Mouse (Mus musculus) T-helper 2 cell (primary cell): ENCODE measurements around the gene Jazf1.

Experiments
- in situ Hi-C: fragments of 300-600 bp; cut with MboI, MseI; formaldehyde crosslinking; loops from one replicate; pipeline ENCODE4 v1.15.1; 2025; ENCODE audit warnings: high pct_unique_total_duplicates

The Jazf1 gene

DNA sequence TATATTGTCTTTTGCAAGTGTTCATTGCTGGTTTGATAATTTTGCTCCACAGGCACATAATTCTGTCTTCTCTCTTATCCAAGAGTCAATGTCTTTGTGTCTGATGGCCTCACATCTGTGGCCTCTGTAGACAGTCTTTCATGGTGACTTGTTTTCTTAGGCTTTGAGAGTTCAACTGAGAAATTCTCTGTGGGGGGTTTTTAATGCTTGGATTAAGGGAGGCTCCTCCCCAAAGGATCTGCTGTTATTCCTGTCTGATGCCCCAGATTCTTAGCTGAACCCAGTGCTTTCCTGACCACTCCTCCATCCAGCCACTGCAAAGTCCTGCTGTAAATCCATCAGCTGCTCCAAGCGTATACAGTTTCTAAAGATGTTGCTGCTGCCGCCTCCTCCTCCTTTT, 112.3 kb downstream of the Jazf1 start:
- in situ Hi-C loops: no loop called here

DNA sequence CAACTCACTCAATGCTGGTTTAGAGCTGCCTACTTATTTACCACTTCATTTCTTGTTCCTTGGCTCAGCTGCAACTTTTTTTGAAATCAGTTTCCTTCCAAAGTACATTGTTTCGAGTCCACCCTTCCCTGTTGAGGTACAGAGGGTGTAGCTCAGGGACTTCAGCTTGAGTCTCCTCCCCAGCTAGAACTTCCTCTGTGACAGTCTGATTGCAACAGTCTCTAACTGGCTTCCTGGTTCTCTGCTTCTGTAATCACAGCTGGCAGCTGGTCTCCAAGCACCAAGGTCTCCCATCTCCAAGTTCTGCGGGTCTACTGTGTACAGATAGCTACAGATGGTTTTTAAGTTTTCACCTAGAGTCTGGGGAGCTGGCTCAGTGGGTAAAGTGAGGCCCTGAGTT, 113.1 kb downstream of the Jazf1 start:
- in situ Hi-C loops: no loop called here

DNA sequence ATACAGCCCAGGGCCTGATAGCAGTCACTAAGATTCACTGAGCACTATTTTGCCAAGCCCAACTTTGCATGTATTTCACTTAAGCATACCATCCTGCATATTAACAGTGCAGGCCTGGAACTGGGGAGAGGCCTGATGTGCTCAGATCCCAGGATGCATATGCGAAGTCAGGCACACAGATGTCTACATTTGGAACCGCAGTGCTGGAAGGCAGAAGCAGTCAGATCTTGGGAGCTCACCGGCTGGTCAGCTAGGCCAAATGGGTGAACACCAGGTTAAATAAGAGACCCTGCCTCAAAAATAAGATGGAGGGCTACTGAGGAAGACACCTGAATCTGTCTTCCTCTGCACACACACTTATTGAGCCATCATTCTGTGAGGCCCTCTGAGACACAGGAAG, 113.6 kb downstream of the Jazf1 start:
- in situ Hi-C loops: no loop called here

DNA sequence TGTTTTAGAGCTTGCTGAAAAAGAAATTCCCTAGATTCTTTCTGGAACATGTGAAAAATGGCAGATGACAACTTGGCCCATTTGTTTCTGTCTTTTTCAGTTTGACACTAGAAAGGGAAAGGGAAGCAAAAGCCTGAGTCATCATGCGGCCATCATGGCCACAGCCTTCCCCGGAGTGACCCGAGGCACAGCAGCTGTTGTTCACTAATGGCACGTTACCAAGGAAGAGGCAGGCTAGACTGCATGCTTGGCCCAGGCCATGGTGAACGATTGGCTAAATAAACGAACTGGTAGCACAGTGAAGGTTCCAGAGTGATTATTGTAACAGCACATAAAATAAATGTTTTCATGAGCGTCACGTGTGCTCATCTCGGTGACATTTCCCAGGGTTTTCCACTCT, 114.0 kb downstream of the Jazf1 start:
- in situ Hi-C loops: no loop called here

DNA sequence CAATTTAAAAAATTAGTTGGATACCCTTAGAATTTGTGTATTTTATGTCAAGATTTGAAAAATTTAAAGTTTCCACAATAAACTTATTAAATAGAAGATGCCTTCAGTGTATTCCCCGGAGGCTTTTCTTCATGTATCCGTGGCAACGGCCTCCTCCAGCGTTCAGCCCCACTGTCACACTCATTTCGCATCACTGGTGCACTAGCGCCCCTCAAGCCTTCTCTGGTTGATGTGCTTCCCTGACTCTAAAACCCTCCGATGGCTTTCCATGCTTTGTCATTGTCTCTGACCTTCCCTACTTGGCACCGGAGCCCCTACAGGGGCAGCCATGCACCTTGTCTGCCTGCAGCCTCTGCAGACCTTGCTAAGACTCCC, 115.9 kb downstream of the Jazf1 start:
- in situ Hi-C loops: no loop called here

DNA sequence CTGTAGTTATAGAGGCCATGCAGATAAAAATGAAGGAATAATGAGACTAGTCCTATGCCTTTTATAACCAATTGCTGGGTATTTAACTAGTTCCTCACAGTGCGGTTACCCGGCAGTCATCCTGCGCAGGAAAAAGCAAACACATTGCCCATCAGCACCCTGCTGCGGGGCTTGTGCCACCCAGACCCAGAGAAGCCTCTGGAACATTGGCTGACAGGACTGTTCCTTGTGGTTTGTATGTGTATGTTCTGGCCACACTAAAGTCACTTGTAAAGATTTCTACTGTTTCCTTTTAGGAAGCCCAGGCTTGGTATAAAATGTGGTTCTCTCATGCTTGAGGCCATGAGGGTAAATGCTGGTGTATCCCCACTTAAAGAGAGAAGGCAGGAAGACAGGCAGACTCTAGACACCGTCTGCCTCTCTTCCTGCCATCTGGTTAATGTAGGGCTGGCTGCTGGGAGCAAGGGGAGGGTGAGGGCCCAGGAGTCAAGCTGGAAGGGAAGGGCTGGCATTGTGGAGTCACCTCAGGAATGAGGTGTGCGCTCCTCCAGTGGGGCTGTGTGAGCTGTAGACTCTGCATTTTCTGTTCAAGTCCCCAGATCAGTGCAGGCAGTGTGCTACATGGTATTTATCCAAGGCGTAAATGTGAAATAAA, 116.4 kb downstream of the Jazf1 start:
- in situ Hi-C loops: no loop called here

DNA sequence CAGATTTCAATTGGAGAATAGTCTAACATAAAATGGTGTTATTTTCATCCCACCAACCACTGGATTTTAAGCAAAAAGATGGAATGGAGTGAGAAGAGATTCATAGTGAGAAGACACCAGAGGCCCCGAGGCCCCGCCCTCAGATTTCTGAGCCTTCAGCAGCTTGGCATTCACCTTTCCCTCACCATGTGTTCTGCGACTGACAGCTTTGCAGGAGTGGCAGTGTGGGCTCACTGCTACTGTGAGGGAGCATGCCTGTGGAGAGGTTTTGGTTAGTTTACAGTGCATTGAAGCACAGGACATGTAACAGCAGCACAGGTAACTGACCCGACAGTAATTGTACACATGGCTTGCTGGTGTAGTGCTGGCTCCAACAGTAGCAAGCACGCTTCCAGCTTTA, 118.1 kb downstream of the Jazf1 start:
- in situ Hi-C loops: no loop called here

DNA sequence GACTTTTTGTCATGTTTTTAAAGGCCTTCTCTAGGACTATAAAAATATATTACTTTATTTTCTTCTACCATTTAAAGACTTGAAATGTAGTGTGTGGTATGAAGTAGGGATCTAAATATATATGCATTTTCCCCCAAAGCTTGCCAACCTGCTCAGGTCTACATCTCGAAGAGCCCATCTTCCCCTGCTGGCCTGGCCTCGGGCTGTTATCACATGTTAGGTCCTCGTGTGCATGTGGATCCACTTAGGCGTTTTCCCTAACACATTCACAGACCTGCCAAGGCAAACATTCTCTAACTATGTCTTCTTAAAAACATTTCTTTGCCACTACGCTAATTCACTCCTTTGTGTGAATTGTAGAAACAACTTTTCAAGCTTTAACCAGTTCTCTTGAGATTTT, 125.9 kb downstream of the Jazf1 start:
- in situ Hi-C loops: no loop called here

DNA sequence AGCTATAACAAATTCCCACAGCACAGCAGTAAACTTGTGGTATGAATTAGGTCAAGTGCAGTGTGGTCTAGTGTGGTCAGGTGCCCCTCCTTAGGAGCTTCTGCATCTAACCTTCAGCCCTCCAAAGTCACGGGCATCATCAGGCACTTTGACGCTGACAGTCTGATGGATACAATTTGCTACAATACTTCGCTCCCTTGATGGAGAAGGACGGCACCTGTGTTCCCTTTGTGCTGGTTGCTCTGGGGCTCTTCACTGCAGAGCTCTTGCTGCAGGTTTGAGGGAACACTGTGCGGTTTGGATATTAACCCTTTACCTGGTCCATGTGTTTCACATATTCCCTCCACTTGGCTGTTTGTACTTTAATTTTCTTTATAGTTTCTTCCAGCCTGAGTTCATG, 126.3 kb downstream of the Jazf1 start:
- in situ Hi-C loops: no loop called here

DNA sequence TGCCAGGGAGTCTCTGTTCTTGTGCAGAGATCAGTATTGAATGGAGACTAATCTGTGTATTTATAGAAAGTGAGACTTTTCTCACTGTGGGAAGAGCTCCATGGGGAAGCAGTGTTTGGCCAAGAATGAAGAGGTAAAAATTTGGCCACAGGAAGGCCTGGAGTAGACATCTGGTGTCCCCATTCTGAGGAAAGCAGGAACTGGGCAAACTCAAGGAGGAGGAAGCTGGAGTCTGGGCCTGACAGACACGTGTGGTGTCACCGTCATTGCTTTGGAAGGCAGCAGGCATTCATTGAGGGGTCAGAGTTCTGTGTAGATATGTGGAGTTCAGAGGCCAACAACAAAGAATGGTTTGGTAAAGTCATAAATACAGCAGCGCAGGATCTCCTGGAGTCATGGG, 130.5 kb downstream of the Jazf1 start:
- in situ Hi-C loops: no loop called here

DNA sequence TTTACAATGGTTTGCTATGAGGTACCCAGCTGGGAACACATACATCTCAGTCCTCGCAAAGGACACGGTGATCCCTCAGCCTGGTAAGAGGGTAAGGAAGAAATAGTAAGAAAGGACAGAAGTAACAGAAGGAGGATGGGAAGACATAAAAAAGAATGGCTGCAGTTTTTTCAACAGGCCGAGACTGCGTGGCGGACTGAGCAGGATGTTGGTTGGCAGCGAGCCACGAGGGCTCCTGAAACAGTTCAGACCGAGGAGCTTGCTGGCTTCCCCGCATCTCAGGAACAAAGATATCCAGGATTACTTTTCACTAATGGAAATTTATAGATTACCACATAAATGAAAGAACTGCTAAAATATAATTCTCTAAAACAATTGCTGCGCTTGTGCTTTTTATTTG, 131.4 kb downstream of the Jazf1 start:
- in situ Hi-C loops: no loop called here

DNA sequence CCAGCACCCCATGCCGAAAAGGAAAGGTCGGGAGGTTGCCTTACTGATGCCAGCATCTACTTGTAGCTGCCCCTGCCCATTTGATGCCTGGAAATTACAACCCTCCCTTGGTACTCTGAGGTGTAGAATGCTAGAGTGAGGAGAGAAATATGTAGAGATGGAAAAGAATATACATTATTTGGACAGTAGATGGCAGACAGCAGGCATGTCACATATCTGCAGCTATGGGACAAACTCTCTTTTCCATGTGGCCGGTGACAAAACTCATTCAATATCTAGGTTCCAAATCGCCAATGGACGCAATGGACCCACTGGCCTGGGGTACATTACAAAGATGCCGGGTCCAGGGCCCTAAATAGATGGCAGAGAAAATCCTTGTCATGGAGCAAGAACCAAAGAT, 134.4 kb downstream of the Jazf1 start:
- in situ Hi-C loops: no loop called here

DNA sequence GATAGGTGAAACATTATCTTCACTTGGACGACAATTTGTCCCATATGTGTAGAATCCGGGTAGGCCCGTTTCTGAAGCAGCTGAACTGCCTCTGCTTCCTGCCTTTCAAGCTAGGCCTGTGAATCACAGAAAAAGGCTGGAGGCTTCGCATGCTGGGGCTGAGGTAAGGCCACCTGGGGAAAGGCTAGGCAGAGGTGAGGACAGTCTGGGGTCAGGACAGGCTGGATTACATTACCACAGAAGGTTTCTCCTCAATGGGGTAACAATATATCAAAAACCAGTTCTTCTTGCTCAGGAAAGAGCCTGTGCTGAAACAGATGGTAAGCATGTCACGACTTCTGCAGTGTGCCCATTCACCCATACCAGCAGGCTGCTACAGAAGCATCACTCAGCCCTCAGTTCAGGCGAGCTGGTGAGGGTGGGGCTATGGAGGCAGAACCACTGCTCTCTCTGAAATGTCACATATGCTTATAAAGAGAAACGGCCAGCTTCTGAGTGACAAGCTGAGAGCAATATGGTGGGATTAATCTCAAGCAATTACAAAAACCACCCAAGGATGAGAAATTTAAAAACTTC, 135.7 kb downstream of the Jazf1 start:
- in situ Hi-C loops: no loop called here

DNA sequence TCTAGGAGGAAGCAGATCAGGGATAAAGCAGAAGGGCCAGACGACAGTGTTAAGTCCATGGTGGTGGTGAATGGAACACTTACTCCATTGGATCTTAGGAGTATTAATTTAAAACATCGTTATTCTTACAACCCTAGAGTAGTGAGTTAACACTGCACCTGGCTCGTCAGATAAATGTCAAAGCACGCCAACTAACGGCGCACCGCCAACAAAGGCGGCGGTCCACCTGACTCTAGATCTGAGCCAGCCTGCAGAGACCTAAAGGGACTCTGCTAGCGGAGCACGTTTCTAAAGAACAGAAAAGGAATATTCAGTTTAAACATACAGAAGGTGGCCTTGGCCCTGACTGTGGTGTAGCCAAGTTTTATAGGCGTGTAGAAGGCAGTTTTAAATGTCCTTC, 139.1 kb downstream of the Jazf1 start:
- in situ Hi-C loops: loop anchor here (5.0 kb wide), 1 partner anchor 43 kb away; no protein-coding TSS in a partner anchor

DNA sequence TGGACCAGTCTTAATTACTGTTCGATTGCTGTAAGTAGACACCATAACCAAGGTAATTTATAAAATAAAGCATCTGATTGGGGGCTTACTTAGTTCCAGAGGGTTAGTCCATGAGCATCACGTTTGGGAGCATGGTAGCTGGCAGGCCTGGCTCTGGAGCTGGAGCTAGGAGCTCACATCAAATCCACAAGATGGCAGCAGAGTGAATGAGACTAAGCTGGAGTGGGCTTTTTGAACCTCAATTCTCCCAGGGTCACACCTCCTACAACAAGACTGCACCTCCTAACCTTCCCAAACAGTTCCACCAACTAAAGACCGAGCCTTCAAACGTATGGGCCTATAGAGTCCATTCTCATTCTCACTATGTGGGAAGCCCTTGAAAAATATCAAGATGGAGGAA, 141.5 kb downstream of the Jazf1 start:
- in situ Hi-C loops: loop anchor here (5.0 kb wide), 1 partner anchor 45 kb away; no protein-coding TSS in a partner anchor

DNA sequence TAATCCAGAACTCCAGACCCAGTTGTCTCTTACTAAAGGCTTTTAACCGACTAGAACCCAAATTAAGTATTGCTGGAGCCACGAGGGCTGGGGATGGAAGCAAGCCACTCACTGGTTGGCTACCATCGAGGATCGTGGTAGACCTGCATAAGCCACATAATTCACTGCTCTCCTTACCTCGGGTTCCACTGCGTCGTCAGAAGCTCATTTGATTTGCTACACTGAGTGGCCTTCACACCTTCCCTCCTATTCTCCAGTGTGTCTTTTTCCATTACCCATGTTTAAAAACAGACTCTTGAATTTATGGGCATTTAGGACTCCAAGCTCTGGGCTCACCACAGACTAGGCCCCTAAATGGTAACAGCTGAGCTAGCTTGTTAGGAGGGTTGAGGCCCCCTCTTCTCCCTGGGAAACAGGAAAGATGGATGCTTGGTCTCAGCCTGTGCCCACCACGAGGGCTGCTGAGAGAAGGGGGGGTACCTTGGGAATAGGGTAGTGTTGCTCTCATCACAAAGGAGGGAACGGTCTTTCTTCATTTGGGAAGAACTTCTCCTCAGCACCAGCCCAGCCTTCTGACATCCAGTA, 142.9 kb downstream of the Jazf1 start:
- in situ Hi-C loops: loop anchor here (5.0 kb wide), 1 partner anchor 47 kb away; no protein-coding TSS in a partner anchor

DNA sequence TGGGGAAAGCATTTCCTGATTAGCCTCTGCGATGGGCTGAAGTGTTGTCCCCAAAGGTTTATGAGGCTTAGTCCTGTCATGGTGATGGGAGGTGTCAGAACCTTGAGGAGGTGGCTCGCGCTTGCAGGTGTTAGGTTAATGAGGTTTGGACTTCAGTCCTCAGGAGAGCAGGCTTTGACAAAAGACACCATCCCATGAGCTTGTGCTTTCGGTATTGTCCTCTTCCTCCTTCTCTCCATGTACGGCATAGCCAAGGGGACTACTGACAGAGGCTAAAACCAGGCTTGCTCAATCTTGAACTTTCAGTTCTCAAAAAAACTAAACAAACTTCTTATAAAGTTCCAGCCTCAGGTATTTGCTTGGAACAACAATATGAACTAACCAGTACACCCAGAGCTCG, 147.2 kb downstream of the Jazf1 start:
- in situ Hi-C loops: no loop called here

DNA sequence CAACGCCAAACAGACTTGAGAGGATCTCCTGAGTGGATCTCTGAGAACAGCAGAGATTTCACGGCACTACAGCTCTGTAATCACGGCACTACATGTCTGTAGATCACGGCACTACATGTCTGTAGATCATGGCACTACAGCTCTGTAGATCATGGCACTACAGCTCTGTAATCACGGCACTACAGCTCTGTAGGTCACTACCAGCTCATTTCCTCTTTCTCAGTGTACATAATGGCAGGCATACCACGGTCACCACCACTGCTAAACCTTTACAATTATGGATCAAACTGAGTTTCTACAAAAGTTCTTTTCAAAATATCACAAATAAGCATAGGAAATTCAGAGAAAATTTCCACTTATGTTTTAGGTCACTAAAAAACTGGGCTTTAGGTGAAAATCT, 147.7 kb downstream of the Jazf1 start:
- in situ Hi-C loops: no loop called here

DNA sequence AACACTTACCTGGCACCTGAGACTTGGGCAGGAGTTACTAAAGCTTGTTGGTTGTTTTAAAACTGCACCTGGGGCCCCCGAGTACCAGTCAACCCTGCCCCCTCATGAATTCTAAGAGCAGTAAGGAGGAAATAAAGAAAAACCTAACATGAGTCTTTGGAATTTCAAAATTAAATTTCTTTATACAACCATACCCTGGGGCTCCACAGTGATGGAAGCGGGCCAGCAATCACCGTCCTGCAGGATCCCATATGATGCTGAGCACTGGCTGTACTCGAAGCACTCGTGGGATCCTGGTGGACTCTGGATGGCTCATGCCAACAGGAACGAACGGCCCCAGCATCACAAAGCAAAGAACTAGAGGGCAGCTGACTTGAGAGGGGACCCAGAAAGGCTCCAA, 149.0 kb downstream of the Jazf1 start:
- in situ Hi-C loops: loop anchor here (5.0 kb wide), 1 partner anchor 657 kb away; the partner anchor contains the start of gene Hoxa13

DNA sequence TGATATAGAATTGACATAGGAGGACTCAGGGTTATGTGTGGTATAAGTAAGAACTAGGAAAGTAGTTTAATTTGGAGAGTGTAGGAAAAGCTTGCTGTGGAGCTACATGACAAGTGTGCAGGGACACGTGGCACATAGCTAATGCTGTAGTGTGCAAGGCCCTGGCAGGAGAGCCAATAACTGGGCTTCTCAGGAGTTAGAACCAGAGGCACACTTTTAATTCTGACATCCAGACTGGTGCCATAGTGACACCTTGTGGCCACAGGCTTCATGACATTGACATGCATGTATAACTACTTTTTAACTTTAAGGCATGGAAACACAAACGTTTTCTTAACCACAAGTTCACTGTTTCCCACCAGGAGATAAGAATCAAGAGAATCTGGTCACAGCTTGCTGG, 149.5 kb downstream of the Jazf1 start:
- in situ Hi-C loops: loop anchor here (5.0 kb wide), 1 partner anchor 657 kb away; the partner anchor contains the start of gene Hoxa13

DNA sequence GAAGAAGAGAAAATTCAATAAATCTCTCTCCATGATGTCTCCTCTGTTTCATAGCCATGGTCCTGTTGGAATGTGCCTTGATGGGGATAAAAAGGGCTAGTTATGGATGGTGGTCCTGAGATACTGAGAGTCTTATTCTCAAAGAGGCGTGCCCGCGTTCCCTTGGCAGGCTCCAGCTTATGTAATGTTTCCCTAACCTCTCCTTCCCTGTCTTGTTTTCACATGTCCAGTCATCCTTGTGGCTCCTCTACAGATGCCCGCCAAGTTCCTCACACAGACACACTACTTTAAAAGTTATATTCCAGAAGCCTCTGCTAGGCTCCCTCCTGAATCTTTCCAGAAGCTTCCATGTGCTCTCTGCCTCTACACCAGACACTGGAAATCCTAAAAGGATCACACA, 151.0 kb downstream of the Jazf1 start:
- in situ Hi-C loops: loop anchor here (5.0 kb wide), 1 partner anchor 655 kb away; the partner anchor contains the start of gene Hoxa13

DNA sequence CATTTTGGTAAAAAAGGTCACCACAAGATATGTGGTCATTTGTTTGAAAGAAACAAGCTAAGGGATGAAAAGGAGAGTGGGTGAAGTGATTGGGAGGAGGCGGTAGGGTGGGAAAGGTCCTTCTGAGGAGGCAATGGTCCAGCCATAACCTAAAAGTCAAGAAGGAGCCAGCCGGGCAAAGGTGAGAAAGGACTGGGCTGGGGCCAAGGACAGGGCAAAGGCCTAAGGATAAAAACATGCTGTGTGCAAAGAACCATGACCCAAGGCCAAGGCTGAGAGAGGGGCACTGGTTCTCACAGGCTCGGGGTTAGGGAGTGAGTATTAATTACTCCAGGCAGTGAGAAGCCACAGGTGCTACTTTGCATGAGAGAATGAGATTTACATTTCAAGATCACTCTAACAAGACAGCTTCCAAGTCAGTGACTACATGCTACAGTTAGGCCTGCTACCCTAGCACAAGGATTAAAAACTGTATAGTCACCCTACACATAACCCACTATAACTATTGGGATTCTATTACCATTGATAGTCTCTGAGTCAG, 151.5 kb downstream of the Jazf1 start:
- in situ Hi-C loops: loop anchor here (5.0 kb wide), 1 partner anchor 655 kb away; the partner anchor contains the start of gene Hoxa13

DNA sequence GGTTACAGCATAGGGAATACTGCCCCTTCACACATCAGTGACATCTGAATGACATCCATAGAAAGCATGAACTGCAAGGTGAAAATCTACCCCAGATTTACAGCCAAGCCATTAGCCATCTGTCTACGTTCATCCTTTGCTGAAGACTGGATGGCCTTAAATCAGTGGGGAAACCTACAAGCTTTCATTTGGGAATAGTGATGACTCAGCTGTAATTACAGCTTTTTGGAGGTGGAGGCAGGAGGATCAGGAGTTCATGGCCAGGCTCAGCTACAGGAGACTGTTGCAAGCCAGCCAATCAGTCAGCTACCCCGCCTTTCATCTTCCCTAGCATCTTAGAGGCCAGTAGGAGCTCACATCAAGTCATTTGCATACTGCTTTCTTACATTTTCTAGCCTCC, 153.5 kb downstream of the Jazf1 start:
- in situ Hi-C loops: loop anchor here (5.0 kb wide), 1 partner anchor 653 kb away; the partner anchor contains the start of gene Hoxa13
